Mouse (Mus musculus) ZHBTc4 (cell line): ENCODE data around the gene Palmd.
A peak's percentile ranks its signal among the peaks of the same experiment; 100 is the strongest.

Experiments
- DNase-seq: peaks from one replicate; pipeline ENCODE4 v3.0.0-alpha.2; 2011; ENCODE audit warnings: low read depth, low spot score

Palmd gene

DNA sequence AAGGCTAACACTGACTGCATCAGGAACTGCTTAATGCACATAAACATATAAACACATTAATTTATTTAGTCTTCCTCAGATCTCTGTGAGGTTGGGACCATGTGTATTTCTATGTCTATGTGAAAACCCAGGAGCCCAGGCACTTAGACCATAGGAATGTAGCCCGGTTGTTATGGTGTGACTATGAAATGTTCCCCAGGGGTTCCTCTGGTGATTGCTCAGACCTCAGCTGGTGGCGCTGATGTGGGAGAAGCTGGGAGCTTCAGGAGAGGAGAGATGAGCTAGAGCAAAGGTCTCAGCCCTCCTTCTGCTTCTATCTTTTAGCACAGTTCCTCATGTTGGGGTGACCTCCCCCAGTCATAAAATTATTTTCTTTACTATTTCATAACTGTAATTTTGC, 8.4 kb downstream of the Palmd start:
- DNase-seq = no peak

DNA sequence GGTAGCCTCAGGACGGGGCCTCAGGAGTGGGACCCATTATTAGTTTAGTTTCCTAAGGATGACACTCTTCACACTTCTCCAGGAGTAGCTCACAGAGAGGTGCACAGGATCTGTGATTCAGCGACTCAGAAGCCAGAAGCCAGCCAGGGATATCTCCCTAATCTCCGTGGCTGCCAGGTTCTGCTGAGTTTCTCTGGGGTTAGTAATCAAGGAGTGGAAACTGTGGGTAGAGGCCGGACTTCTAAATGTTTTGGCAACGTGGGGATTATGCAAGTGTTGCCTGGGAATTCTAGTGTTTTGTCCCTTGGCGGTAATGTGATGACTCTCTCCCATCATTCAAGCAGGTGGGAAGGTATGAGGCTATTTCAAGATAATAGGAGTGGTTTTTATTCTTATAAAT, 13.7 kb downstream of the Palmd start:
- no peak for DNase-seq

- DNase-seq = no peak
These were observed 15.4 kb downstream of the Palmd start for GRCm38 (mm10) chr3:116953366-116953765.

GRCm38 (mm10) chr3:116952242-116952899, 16.4 kb downstream of the Palmd start:
- DNase-seq = no peak

- DNase-seq = no peak
These were observed 17.3 kb downstream of the Palmd start for GRCm38 (mm10) chr3:116951489-116951888.

- DNase-seq = no peak
These were observed 18.1 kb downstream of the Palmd start for GRCm38 (mm10) chr3:116950665-116951115.

DNA sequence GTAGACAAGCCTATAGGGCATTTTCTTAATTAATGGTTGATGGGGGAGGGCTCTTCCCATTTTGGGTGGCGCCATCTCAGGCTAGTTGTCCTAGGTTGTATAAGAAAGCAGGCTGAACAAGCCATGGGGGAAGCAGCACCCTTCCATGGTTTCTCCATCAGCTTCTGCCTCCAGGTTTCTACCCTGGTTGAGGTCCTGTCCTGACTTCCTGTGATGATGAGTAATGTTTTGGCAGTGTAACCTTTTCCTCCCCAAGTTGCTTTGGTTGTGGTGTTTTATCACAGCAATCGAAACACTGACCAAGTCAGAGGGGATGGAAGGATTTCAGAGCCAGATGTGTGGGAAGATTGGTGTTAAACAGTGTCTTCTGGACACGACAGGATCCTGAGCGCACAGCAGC, 22.3 kb downstream of the Palmd start:
- no peak for DNase-seq

GRCm38 (mm10) chr3:116943422-116943821, 25.4 kb downstream of the Palmd start:
- no peak for DNase-seq

- no peak for DNase-seq
These were observed 26.0 kb downstream of the Palmd start for GRCm38 (mm10) chr3:116942751-116943150.

- no peak for DNase-seq
These were observed 27.1 kb downstream of the Palmd start for GRCm38 (mm10) chr3:116941559-116942117.

GRCm38 (mm10) chr3:116940804-116941558, 27.8 kb downstream of the Palmd start:
- DNase-seq = no peak

GRCm38 (mm10) chr3:116936934-116937691, 31.7 kb downstream of the Palmd start:
- DNase-seq = no peak

DNA sequence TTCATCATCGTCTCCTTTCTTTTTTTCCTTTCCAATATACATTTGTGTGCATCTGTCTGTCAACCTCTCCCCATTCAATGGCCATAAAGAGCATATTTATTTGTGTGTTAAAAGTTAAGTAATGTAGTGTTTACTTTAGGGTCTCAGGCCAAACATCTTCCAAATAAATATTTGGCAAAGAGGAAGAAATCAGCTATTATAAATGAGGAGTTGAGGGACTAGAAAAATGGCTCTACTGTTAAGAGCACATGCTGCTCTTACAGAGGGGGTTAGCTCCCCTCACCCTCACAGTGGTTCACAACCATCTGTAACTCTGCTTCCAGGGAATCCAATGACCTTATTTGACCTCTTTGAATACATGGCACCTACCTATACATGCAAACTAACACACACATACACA, 35.6 kb downstream of the Palmd start:
- DNase-seq = no peak

- DNase-seq = no peak
These were observed 39.8 kb downstream of the Palmd start for GRCm38 (mm10) chr3:116928994-116929393.

- DNase-seq = no peak
These were observed 45.7 kb downstream of the Palmd start for GRCm38 (mm10) chr3:116923042-116923441.

DNA sequence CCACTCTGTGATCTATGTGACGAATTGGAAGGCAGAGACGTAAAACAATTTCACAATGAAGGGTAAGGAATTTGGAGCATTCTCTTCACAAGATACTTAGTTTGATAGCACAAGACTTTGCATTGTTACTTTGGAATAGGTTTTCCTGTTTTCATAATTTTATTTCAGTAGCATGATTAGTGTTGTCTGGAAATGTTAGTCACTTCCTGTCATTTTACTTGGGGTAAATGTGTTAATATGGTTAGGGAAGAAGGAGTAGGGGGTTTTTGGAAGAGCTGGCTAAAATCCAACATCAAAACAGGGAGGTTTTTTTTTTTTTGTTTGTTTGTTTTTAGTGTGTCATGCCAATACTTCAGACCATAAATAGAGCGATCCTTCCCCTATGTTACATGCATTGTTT, 47.3 kb downstream of the Palmd start:
- no peak for DNase-seq

GRCm38 (mm10) chr3:116917016-116917415, 51.8 kb downstream of the Palmd start:
- DNase-seq = no peak

- DNase-seq = no peak
These were observed 53.9 kb downstream of the Palmd start for GRCm38 (mm10) chr3:116914931-116915330.

DNA sequence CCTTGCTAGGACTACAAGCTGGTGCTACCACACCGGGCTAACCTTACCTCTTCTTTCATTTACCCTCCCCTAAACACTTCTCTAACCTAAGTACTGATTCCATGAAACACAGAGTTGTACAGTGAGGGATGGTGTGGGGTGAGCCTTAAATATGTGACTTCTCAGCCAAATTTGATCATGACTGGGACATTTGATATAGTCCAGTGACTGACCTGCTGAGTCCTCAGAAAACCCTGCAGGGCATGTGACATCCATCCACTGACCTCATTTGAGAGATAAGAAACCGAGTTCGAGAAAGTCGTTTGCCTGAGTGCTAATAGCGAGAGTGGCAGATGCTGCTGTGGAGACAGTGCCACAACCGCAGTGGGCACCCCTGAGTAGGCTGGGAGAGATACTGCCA, 54.4 kb downstream of the Palmd start:
- DNase-seq = no peak

- DNase-seq = no peak
These were observed 62.2 kb downstream of the Palmd start for GRCm38 (mm10) chr3:116906596-116906995.

- peak; percentile 56 for DNase-seq
These were observed 62.9 kb downstream of the Palmd start for GRCm38 (mm10) chr3:116905898-116906297.

- DNase-seq = peak; percentile 75
These were observed 64.6 kb downstream of the Palmd start for GRCm38 (mm10) chr3:116904158-116904557.
